Mouse (Mus musculus) kidney, embryonic 14.5 days (tissue): ENCODE results near the gene Cep41. TPM values are rescaled to one million over a fixed set of nuclear protein-coding genes. Genes with fewer than 3 reads are reported as not detected.

Experiments used
- ATAC-seq: fragments of 200-750 bp; cut with Nextera tagmentation; 2 replicates; pipeline ENCODE4 v1.8.0; 2017; ENCODE audit warnings: moderate number of reproducible peaks, mild to moderate bottlenecking, moderate TSS enrichment, moderate library complexity; ENCODE audit not compliant: low FRiP score, low TSS enrichment
- H3K27ac ChIP-seq: fragments of 300-500 bp; sonication (generic); 2 replicates; pipeline ENCODE4 v1.5.1; 2014; ENCODE audit warnings: low read depth, mild to moderate bottlenecking, low read length, moderate library complexity, mixed read lengths
- H3K27me3 ChIP-seq: fragments of 300-500 bp; sonication (generic); 2 replicates; pipeline ENCODE4 v1.6.1; 2014; ENCODE audit warnings: mild to moderate bottlenecking, low read length; ENCODE audit not compliant: control insufficient read depth, insufficient read depth
- H3K36me3 ChIP-seq: fragments of 300-500 bp; sonication (generic); 2 replicates; pipeline ENCODE4 v1.6.1; 2014; ENCODE audit warnings: low read length, mixed read lengths; ENCODE audit not compliant: control insufficient read depth, insufficient read depth
- H3K4me1 ChIP-seq: fragments of 300-500 bp; sonication (generic); 2 replicates; pipeline ENCODE4 v1.6.1; 2014; ENCODE audit warnings: low read length, mixed read lengths; ENCODE audit not compliant: control insufficient read depth, insufficient read depth
- H3K4me2 ChIP-seq: fragments of 300-500 bp; sonication (generic); replicated peaks from 2 replicates; pipeline ENCODE4 v1.6.1; 2014; ENCODE audit warnings: low read depth, mild to moderate bottlenecking, low read length
- H3K4me3 ChIP-seq: fragments of 300-500 bp; sonication (generic); 2 replicates; pipeline ENCODE4 v1.5.1; 2014; ENCODE audit warnings: mild to moderate bottlenecking, low read length
- H3K9ac ChIP-seq: fragments of 300-500 bp; sonication (generic); 2 replicates; pipeline ENCODE4 v1.6.1; 2014; ENCODE audit warnings: low read depth, mild to moderate bottlenecking, low read length, moderate library complexity
- H3K9me3 ChIP-seq: fragments of 300-500 bp; sonication (generic); 2 replicates; pipeline ENCODE4 v1.6.1; 2016; ENCODE audit warnings: low read length; ENCODE audit not compliant: control insufficient read depth
- WGBS: fragments of 180-500 bp; shearing (Covaris S2); extraction: QIAGEN DNeasy Blood & Tissue Kit; methylation state at CpG from one replicate; pipeline ENCODE4 v1.1.7; 2014; 5-methylcytosine and 5-hydroxymethylcytosine counted together
- polyA plus RNA-seq: library from polyadenylated mRNA; unstranded; fragments of >200 nt; fragmentation: Nextera tagmentation; extraction: Ambion mirVana; gene quantifications from 2 replicates; pipeline ENCODE4 v1.2.1, GENCODE M21; 2014

The Cep41 gene
- polyA plus RNA-seq, 1 experiment from 2014 or later: 31.2 TPM

GRCm38 (mm10) chr6:30734988-30735727 lies 41.6 kb upstream of the Cep41 start:
- WGBS: 54% methylated on average over 22 of the region's 22 CpGs
- peak overlapping the region; percentile 11 for H3K4me3 ChIP-seq
- H3K27me3 ChIP-seq: no peaks in the 10 kb centered on the region
- H3K4me2 ChIP-seq: peak overlapping the region; percentile 31
- peaks cover 54% of the 10 kb centered on the region for H3K9me3 ChIP-seq
- peak overlapping the region; percentile 38; the same call in 1 of the 2 replicates for H3K9ac ChIP-seq
- no peaks in the 10 kb centered on the region for H3K36me3 ChIP-seq
- peak overlapping the region; percentile 94 for H3K27ac ChIP-seq
- no peak for ATAC-seq
- peaks cover 23% of the 10 kb centered on the region; the same call in 1 of the 2 replicates for H3K4me1 ChIP-seq

- no peak overlapping the region for H3K4me2 ChIP-seq
- no peak overlapping the region for H3K4me3 ChIP-seq
- H3K9ac ChIP-seq: no peak overlapping the region
- H3K27me3 ChIP-seq: no peaks in the 10 kb centered on the region
- no peak for ATAC-seq
- peaks cover 50% of the 10 kb centered on the region for H3K9me3 ChIP-seq
- WGBS: 61% methylated on average over 6 of the region's 6 CpGs
- H3K27ac ChIP-seq: peak overlapping the region; percentile 48
- no peaks in the 10 kb centered on the region for H3K36me3 ChIP-seq
- peaks cover 30% of the 10 kb centered on the region for H3K4me1 ChIP-seq
Measured at GRCm38 (mm10) chr6:30734465-30734864, 40.9 kb upstream of the Cep41 start.

GRCm38 (mm10) chr6:30732571-30733130 lies 39.1 kb upstream of the Cep41 start:
- 54% methylated on average over 18 of the region's 18 CpGs for WGBS
- H3K4me1 ChIP-seq: peaks cover 33% of the 10 kb centered on the region
- H3K9ac ChIP-seq: no peak overlapping the region
- no peak overlapping the region for H3K4me2 ChIP-seq
- no peaks in the 10 kb centered on the region for H3K27me3 ChIP-seq
- peaks cover 32% of the 10 kb centered on the region for H3K9me3 ChIP-seq
- H3K4me3 ChIP-seq: no peak overlapping the region
- no peaks in the 10 kb centered on the region for H3K36me3 ChIP-seq
- no peak for ATAC-seq
- H3K27ac ChIP-seq: peak overlapping the region; percentile 24; the same call in 1 of the 2 replicates

DNA sequence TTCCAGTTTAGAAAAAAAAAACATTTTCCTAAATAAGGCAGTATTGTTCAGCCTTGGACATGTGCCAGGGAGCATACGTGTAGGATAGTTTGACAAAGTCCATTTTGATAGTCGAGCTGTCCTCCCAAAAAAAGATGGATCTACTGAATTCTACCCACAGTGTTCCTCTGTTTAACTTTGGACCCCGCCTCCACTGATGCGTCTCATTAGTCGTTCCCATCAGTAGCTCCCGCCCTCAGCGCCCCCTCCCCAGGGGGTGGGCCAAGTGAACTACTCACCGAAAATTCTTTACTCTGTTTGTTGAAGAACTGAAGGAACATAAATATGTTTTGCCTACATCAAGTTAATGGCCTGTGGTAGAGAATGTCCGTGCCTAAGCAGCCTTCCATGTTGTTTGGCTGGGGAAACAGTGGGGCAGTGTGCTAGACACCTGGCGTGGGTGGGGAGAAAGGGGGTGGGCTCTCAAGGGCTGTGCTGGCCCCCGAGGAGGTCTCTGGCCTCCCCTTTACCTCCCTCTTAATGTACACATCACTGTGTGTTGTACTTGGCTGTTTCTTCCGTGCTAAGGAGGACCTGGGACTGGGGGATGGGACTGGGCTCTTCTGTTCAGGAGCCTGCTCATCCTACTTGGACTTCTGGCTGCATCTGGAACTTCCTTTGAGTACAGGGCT lies 36.9 kb upstream of the Cep41 start:
- Histone ChIP-seq H3K36me3 (no peaks in the 10 kb centered on the region), H3K27ac (peak overlapping the region; percentile 38), H3K9ac (no peak overlapping the region), H3K4me2 (no peak overlapping the region; the same call in 1 of the 2 replicates), H3K4me3 (no peak overlapping the region), H3K4me1 (peaks cover 33% of the 10 kb centered on the region), H3K27me3 (no peaks in the 10 kb centered on the region), H3K9me3 (peaks cover 11% of the 10 kb centered on the region; the same call in 1 of the 2 replicates)
- ATAC-seq: peak; percentile 92
- WGBS: 20% methylated on average over 12 of the region's 12 CpGs

- H3K9me3 ChIP-seq: no peaks in the 10 kb centered on the region
- H3K4me2 ChIP-seq: no peak within 1 kb of the TSS
- peak within 1 kb of the TSS; percentile 51 for H3K27ac ChIP-seq
- H3K4me3 ChIP-seq: no peak within 1 kb of the TSS
- no peaks in the 10 kb centered on the region for H3K27me3 ChIP-seq
- peaks cover 21% of the 10 kb centered on the region for H3K4me1 ChIP-seq
- no peak within 1 kb of the TSS for H3K9ac ChIP-seq
- 53% methylated on average over 7 of the region's 7 CpGs for whole genome bisulfite sequencing
- H3K36me3 ChIP-seq: no peaks in the 10 kb centered on the region
- ATAC-seq: peak; percentile 52; the same call in 1 of the 2 replicates
Measured at GRCm38 (mm10) chr6:30723331-30723730, 29.8 kb upstream of the Cep41 start, which contains the start of gene Mest. Mest (plus strand) TSS chr6:30723547.

GRCm38 (mm10) chr6:30722385-30723164 lies 29.0 kb upstream of the Cep41 start:
- Histone ChIP-seq H3K4me2 (no peak overlapping the region), H3K4me3 (no peak overlapping the region), H3K4me1 (peaks cover 21% of the 10 kb centered on the region), H3K27ac (no peak overlapping the region), H3K27me3 (no peaks in the 10 kb centered on the region), H3K9ac (no peak overlapping the region), H3K9me3 (no peaks in the 10 kb centered on the region), H3K36me3 (no peaks in the 10 kb centered on the region)
- no peak for ATAC-seq
- 86% methylated on average over 4 of the region's 4 CpGs for WGBS

GRCm38 (mm10) chr6:30716796-30717195 lies 23.2 kb upstream of the Cep41 start:
- Histone ChIP-seq H3K27ac (peak overlapping the region; percentile 37; the same call in 1 of the 2 replicates), H3K27me3 (no peaks in the 10 kb centered on the region), H3K9ac (no peak overlapping the region), H3K36me3 (no peaks in the 10 kb centered on the region), H3K4me2 (no peak overlapping the region), H3K9me3 (no peaks in the 10 kb centered on the region), H3K4me1 (peaks cover 20% of the 10 kb centered on the region), H3K4me3 (no peak overlapping the region)
- WGBS: 90% methylated on average over 7 of the region's 7 CpGs
- ATAC-seq: no peak

- H3K4me2 ChIP-seq: no peak overlapping the region
- WGBS: 48% methylated on average over 5 of the region's 5 CpGs
- no peaks in the 10 kb centered on the region for H3K36me3 ChIP-seq
- no peaks in the 10 kb centered on the region for H3K9me3 ChIP-seq
- H3K4me3 ChIP-seq: no peak overlapping the region
- H3K27me3 ChIP-seq: no peaks in the 10 kb centered on the region
- peak overlapping the region; percentile 83 for H3K27ac ChIP-seq
- no peak overlapping the region for H3K9ac ChIP-seq
- peak; percentile 61 for ATAC-seq
- H3K4me1 ChIP-seq: peaks cover 23% of the 10 kb centered on the region
Measured at GRCm38 (mm10) chr6:30714891-30715471, 21.4 kb upstream of the Cep41 start.
